Mouse (Mus musculus) adrenal gland, postnatal 25 days (tissue): ENCODE data around the gene Nuf2. TPM values are rescaled to one million over a fixed set of nuclear protein-coding genes. Genes with fewer than 3 reads are reported as not detected.
"Not testable (repeated sequence)": the region's sequence is repeated elsewhere in the genome, so short reads cannot be mapped to it uniquely, and the experiment has no call there.

Source experiments
- DNase-seq: peaks from one replicate; pipeline ENCODE4 v3.0.0; 2021; ENCODE audit warnings: mixed read lengths
- long read RNA-seq: library from polyadenylated mRNA; stranded (forward); transcript quantifications from one replicate; pipeline ENCODE4 v2.0.0, GENCODE M21; 2021
- total RNA-seq: library from RNA; stranded (reverse); gene quantifications from 2 replicates; pipeline ENCODE4 v1.2.3, GENCODE M21; 2021

Nuf2 gene
- 5.8 and 6.4 TPM in 2 replicates for total RNA-seq
- long read RNA-seq, partial matches to known transcripts = 1 of 8 reads
- long read RNA-seq, other reads (novel, unspliced or antisense) = 1 of 8 reads

DNA sequence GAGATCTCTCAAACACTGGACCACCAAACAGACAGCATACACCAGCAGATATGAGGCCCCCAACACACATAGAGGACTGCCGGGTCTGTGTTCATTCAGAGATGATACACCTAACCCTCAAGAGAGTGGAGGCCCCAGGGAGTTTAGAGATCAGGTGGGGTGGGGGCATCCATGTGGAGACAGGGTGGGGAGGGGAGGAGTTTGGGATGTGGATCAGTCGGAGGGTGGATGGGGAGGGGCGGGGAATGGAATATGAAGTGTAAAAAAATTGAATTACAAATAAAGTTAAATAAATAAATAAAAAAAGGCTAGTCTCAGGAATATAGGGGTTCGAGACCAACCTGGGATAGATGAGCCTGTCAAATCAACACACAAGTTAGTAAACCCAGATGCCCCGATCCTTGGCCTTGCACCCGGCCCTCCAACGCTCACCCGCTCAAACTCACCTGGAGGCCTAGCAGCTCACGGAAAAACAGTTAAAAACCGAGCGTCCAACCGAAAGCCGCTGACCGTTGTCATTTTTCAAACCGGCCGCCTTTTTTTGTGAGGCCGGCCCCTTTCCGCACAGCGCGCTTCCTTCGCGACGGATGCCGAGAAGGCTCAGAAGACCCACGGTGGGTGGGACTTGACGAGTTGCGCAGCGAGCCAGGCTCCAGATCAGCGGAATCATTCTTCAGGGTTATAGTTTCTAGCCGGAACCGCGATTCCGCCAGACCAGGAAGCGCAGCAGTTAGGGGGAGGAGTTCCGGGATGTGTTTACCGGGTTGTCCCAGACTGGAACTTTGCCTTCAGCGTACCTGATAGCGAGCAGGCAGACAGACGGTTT lies at the start of gene Nuf2:
TSS of gene Nuf2 (minus strand) at position 589 of the 826 bp plus-strand sequence.
- peak; percentile 96 for DNase-seq

- DNase-seq = no peak
Observed at GRCm38 (mm10) chr1:169579572-169579971, 48.3 kb upstream of the Nuf2 start.

DNA sequence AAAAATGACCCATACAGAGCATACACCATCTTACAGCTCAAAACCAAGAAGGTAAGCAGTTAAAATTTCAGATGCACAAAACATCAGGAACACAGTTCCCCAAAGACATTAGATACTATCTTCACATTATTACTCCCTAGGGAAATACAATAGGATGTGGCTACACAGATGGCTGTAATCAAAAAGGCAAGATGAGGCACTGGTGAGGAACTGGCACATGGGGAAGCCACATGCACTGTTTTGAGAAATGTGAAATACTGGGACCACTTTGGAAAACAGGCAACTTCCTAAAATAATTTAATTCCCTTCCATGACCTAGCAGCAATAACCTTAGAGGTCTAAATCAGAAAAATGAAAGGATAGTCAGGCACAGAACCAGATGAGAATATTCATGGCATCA lies 42.9 kb upstream of the Nuf2 start:
- DNase-seq = no peak

GRCm38 (mm10) chr1:169555621-169556020 lies 24.4 kb upstream of the Nuf2 start:
- DNase-seq = no peak

- DNase-seq = no peak
Observed at GRCm38 (mm10) chr1:169555019-169555418, 23.8 kb upstream of the Nuf2 start.

DNA sequence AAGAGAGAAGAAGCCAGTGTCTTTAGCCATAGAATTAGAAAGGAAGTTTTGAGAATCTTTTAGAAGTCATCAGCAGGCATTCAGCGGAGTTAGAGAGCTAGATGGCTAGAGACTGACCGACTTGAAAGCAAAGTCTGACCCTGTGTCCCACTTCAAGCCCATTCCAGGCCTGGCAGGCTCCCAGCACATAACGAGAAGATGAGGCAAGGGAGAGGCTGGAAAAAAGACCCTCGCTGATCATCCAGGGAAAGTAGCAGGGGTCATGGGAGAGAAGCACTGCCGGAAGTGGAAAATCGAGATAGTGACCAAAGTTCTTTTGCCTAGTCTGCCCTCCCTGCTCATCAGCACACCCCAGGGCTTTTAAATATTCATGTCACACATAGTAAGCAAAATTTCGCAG lies 22.2 kb upstream of the Nuf2 start:
- DNase-seq = no peak

DNA sequence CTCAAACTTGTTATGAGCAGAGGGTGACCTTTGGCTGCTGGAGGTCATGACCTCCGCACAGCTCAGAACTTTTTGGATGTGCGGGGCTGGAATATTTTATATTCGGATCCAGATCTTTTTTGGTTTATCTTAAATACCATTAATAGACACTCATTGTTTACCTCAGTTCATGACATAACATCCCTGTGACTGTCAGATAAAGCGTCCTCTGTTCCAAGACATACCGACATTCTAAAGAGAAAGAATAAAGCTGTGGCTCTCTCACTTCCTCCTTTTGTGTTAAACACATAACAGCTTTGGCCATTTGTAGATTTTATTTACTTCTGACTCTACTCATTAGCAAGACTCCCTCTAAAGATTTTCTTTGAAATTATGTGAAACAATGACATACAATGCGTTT lies 9.2 kb upstream of the Nuf2 start:
- DNase-seq = no peak

- DNase-seq = peak; percentile 59
Observed at GRCm38 (mm10) chr1:169531702-169532535, 655 bp upstream of the Nuf2 start.

DNA sequence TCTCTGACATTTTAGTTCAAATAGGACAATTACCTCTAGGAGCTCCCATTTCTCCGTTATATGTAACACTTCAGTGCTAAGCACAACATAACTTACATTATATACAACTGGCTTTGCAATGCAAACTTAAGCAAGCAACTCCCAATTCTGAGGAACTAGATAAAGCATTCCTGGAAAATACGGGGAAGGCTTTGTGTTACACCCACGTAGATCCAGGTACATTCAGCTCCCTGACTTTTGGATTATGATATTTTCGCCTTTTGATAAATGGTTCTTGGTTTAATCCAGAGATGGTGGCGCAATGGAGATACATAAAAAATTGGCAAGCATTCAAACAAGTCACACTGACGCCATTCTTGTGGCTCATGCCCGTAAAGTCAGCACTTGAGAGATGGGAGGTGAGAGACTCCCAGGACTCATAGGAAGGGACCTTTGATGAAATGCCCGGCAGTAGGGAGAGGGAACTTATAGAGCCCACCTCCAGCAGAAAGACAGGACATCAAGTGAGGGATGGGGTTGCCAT lies 1.2 kb downstream of the Nuf2 start:
- DNase-seq = no peak

- DNase-seq = no peak
Observed at GRCm38 (mm10) chr1:169526006-169526680, 5.1 kb downstream of the Nuf2 start.

GRCm38 (mm10) chr1:169519337-169519736 lies 11.9 kb downstream of the Nuf2 start:
- DNase-seq = no peak

DNA sequence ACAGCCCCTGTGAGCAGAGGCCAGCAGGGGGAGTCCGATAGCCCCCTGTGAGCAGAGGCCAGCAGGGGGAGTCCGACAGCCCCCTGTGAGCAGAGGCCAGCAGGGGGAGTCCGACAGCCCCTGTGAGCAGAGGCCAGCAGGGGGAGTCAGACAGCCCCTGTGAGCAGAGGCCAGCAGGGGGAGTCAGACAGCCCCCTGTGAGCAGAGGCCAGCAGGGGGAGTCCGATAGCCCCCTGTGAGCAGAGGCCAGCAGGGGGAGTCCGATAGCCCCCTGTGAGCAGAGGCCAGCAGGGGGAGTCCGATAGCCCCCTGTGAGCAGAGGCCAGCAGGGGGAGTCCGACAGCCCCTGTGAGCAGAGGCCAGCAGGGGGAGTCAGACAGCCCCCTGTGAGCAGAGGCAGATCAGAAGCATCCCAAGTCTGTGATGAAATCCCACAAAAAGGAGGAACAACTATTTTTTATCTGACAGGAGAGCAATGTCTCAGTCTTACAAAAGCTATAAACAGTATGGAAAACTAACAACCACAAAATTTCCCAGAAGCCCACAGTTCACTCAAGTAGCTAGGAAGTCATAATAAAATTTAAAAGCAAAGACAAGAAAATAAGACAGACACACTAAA lies 13.3 kb downstream of the Nuf2 start:
- not testable (repeated sequence) for DNase-seq

DNA sequence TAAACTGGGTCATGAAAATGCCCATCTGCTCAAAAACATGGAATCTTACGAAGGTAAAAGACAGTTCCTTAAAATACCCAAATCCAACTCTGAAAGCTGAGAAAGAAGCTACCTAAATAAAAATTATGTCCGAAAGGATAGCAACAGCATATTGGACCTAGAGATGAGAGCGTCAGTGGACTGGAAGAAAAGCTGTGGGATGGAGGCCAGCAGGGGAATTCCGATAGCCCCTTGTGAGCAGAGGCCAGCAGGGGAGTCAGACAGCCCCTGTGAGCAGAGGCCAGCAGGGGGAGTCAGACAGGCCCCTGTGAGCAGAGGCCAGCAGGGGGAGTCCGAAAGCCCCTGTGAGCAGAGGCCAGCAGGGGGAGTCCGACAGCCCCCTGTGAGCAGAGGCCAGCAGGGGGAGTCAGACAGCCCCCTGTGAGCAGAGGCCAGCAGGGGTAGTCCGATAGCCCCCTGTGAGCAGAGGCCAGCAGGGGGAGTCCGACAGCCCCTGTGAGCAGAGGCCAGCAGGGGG lies 13.8 kb downstream of the Nuf2 start:
- no peak for DNase-seq

GRCm38 (mm10) chr1:169506354-169506753 lies 24.9 kb downstream of the Nuf2 start:
- DNase-seq = no peak

- DNase-seq = no peak
Observed at GRCm38 (mm10) chr1:169502876-169503275, 28.4 kb downstream of the Nuf2 start.

DNA sequence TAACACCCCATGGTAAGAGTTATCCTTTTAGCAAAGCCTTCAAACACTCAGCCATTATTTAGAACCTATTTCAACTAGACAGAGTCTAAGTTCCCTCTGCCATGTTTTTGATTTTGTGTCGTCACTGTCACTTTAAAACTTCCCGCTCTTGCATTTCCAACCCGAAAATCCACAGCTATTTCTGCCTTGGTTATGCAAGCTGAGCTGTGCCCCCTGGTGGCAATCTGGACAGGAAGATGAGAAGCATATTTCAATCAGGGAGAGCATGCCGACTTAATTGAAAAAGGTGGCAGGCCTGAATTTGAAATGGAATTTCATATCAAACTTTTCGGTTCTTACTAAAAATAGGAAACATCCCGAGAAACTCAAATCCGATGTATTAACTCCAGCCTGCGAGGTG lies 35.6 kb downstream of the Nuf2 start:
- peak; percentile 49 for DNase-seq

- DNase-seq = no peak
Observed at GRCm38 (mm10) chr1:169491561-169491960, 39.7 kb downstream of the Nuf2 start.

GRCm38 (mm10) chr1:169485408-169485885 lies 45.8 kb downstream of the Nuf2 start:
- DNase-seq = no peak

DNA sequence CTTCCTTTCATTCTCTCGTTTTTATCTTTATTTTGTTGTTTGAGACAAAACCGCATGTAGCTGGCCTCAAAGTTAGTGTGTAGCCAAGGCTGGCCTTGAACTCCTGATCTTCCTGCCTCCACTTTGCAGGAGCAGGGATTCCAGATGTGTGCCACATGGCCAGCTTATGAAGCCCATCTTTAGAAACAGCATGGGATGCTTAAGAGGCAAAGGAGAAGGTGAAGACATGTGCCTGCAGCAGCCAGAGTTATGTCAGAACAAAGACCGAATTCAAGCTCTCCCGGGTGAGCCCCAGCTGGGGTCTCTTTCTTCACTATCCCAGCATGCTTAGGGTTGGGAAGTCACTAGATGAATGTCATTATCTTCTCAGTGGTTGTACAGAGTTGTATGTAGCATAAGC lies 46.7 kb downstream of the Nuf2 start:
- DNase-seq = no peak

GRCm38 (mm10) chr1:169482596-169483335 lies 48.5 kb downstream of the Nuf2 start:
- no peak for DNase-seq

GRCm38 (mm10) chr1:169471185-169471584 lies 60.1 kb downstream of the Nuf2 start:
- no peak for DNase-seq
